Mouse (Mus musculus) liver, postnatal 0 days (tissue): ENCODE measurements at regions not wholly inside any gene's neighbourhood (a gene's known extent, or its start where the extent isn't known, plus 50 kb on each side); places are given as distances from the start of the nearest gene placed in this dataset.

Source experiments
- CTCF ChIP-seq: sonication (generic); IDR thresholded peaks from 2 replicates; pipeline ENCODE4 v1.5.1; 2016; ENCODE audit warnings: antibody characterized with exemption, low read depth
- EP300 ChIP-seq: IDR thresholded peaks from 2 replicates; pipeline ENCODE4 v1.6.1; 2016; ENCODE audit warnings: antibody characterized with exemption, low read depth, mild to moderate bottlenecking

DNA sequence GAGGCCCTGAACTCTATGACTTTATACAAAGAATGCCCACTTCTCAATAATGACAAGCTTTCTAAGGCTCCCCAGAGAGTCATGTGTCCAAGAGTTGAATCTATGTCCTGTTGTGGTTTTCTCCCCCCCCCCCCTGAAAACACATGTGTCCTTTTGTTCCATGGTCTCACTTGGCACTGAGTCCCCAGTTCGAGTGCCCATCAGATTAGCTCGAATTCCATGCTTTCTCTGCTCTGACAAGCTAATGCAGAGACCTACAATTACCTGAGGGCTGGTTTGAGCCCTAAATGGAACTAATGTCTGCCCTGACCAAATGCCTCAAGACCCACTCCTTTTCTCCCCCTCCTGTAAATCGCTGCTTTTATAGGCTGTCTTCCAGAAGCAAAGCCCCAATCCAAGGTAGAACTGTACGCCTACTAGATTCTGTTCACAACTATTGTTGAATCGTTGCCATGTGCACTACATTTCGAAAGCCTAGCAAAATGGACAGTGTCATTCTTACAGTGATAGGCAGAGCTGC, 392.0 kb downstream of the Wdr11 start:
- TF ChIP-seq CTCF = no peak
- TF ChIP-seq EP300 = no peak
